Mouse (Mus musculus) frontal cortex, postnatal 10 days (tissue): ENCODE measurements at regions not wholly inside any gene's neighbourhood (a gene's known extent, or its start where the extent isn't known, plus 50 kb on each side); places are given as distances from the start of the nearest gene placed in this dataset.

Experiments used
- DNase-seq, 2 experiments: peaks; one replicate each; pipeline ENCODE4 v3.0.0; 2022; ENCODE audit warnings: low spot score in 2 of 2, mixed read lengths in 1 of 2

GRCm38 (mm10) chr5:12222622-12223021 lies 160.6 kb upstream of the Sema3d start:
- no peak for DNase-seq

- no peak for DNase-seq
Measured at GRCm38 (mm10) chr5:12233377-12234096, 149.6 kb upstream of the Sema3d start.

- no peak for DNase-seq
Measured at GRCm38 (mm10) chr5:12243179-12243805, 139.9 kb upstream of the Sema3d start.

GRCm38 (mm10) chr5:12293685-12294084 lies 89.5 kb upstream of the Sema3d start:
- no peak for DNase-seq

GRCm38 (mm10) chr5:12297331-12297730 lies 85.9 kb upstream of the Sema3d start:
- no peak for DNase-seq

GRCm38 (mm10) chr5:12301833-12302808 lies 81.1 kb upstream of the Sema3d start:
- no peak for DNase-seq

- DNase-seq, result no peak
Measured at GRCm38 (mm10) chr5:12309408-12309807, 73.8 kb upstream of the Sema3d start.

- DNase-seq, result no peak
Measured at GRCm38 (mm10) chr5:12332648-12333305, 50.4 kb upstream of the Sema3d start.
